Mouse (Mus musculus) embryonic facial prominence, embryonic 10.5 days (tissue): Measurements from ENCODE around the gene Tex101. TPM values are rescaled to one million over a fixed set of nuclear protein-coding genes. Genes with fewer than 3 reads are reported as not detected.
"Not testable (repeated sequence)": the region's sequence is repeated elsewhere in the genome, so short reads cannot be mapped to it uniquely, and the experiment has no call there.

ENCODE experiments used
- DNase-seq: peaks from one replicate; pipeline ENCODE4 v3.0.0-alpha.2; 2017; ENCODE audit warnings: low spot score
- H3K27ac ChIP-seq: fragments of 300-500 bp; sonication (generic); replicated peaks from 2 replicates; pipeline ENCODE4 v1.5.1; 2016; ENCODE audit warnings: mild to moderate bottlenecking
- H3K27me3 ChIP-seq: fragments of 300-500 bp; sonication (generic); replicated peaks from 2 replicates; pipeline ENCODE4 v1.6.1; 2016; ENCODE audit warnings: low read depth, mild to moderate bottlenecking; ENCODE audit not compliant: poor library complexity, severe bottlenecking
- H3K36me3 ChIP-seq: fragments of 300-500 bp; sonication (generic); replicated peaks from 2 replicates; pipeline ENCODE4 v1.6.1; 2016; ENCODE audit warnings: mild to moderate bottlenecking, moderate library complexity
- H3K4me1 ChIP-seq: fragments of 300-500 bp; sonication (generic); 2 replicates; pipeline ENCODE4 v1.6.1; 2016
- H3K4me3 ChIP-seq: fragments of 300-500 bp; sonication (generic); 2 replicates; pipeline ENCODE4 v1.5.1; 2016; ENCODE audit warnings: mild to moderate bottlenecking, moderate library complexity
- H3K9me3 ChIP-seq: fragments of 300-500 bp; sonication (generic); 2 replicates; pipeline ENCODE4 v1.6.1; 2016; ENCODE audit warnings: mild to moderate bottlenecking
- WGBS: fragments of 180-500 bp; shearing (Covaris S2); methylation state at CpG from one replicate; pipeline ENCODE4 v1.1.7; 2016; 5-methylcytosine and 5-hydroxymethylcytosine counted together
- polyA plus RNA-seq: library from polyadenylated mRNA; unstranded; fragments of >200 nt; fragmentation: Nextera tagmentation; extraction: Ambion mirVana; gene quantifications from 2 replicates; pipeline ENCODE4 v1.2.1, GENCODE M21; 2016

The Tex101 gene
- polyA plus RNA-seq, 1 experiment from 2014 or later: not detected

DNA sequence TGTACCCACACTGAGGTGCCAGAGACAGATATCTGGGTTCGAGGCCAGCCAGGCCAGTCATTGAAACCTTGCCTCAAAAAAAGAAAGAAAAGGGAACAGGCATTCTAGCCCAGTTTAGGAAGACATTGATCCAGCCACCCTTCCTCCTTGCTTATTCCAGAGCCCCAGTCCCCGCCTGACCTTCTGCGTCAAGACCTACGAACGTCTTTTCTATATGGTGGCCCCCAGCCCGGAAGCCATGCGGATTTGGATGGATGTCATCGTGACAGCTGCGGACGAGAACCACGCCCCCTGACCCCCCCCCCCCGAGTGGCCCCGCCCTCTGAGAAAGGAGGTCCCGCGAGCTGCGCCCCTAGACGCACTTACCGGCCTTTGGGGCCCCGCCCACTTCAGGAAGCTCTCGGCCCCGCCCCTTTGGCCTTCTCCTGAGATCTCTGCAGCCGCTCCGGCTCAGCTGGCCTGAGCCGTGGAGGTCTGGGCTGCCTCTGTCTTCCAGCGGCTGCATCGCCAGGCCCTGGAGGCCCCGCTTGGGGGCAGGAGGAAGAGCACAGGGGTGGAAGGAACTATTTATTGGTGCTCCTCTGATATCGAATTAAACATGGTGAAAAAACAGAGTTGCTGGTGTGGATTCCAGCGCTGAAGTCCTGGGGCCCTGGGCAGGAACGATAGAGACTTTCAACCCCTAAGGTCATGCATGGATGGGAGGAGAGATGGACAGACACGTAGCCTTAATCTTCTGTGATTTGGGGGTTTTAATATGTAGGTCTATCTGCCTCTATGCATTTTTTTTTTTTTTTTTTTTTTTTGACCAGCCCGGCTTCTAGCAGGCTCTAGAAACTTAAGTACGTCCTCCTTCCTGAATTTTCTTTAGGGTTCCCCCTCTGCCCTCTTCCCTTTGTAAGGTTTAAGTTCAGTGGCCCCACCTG, 47.5 kb downstream of the Tex101 start:
- Histone ChIP-seq H3K36me3 (no peaks in the 10 kb centered on the region), H3K4me1 (peaks cover 18% of the 10 kb centered on the region), H3K9me3 (no peaks in the 10 kb centered on the region), H3K27ac (peak overlapping the region; percentile 65; the same call in 1 of the 2 replicates), H3K27me3 (peaks cover 30% of the 10 kb centered on the region), H3K4me3 (peak overlapping the region; percentile 54)
- DNase-seq: peak; percentile 91
- 8% methylated on average over 33 of the region's 33 CpGs for WGBS

DNA sequence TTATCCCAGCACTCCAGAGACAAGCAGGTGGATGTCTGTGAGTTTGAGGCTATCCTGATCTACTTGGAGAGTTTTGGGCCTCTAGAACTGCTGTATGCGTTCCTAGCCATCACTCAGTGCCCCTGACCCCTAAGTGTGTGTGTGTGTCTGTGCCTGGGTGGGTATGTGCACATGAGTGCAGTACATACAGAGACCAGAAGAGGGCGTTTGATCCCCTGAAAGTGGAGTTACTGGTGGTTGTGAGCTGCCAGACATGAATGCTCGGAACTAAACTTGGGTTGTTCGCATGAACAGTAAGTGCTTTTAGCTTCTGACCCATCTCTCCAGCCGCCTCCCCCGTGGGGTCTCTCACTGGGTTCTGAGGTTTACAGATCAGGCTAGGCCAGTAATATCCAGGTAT, 53.5 kb downstream of the Tex101 start:
- Histone ChIP-seq H3K9me3 (peaks cover 17% of the 10 kb centered on the region), H3K27ac (no peak overlapping the region), H3K4me3 (no peak overlapping the region), H3K36me3 (no peaks in the 10 kb centered on the region), H3K27me3 (peaks cover 37% of the 10 kb centered on the region), H3K4me1 (peaks cover 8% of the 10 kb centered on the region)
- no peak for DNase-seq
- WGBS: 83% methylated on average over 6 of the region's 6 CpGs

DNA sequence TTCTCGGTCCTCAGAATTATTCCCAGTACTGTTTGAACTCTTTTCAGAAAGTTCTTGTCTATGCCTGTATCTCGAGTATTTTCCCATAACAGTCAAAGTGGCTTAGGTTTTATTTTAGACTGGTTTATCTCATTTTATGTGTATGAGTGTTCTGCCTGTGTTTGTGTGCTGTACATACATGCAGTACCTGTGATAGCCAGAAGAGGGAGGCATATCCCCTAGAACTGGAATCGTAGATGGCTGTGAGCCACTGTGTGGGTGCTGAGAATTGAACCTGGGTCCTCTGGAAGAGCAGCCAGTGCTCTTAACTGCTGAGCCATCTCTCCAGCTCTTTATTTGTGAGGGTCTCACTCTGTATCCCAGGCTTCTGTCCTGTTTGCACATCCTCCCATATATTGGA, 55.3 kb downstream of the Tex101 start:
- H3K27ac ChIP-seq: no peak overlapping the region
- 85% methylated on average over 3 of the region's 3 CpGs for WGBS
- H3K4me1 ChIP-seq: peaks cover 4% of the 10 kb centered on the region; the same call in 1 of the 2 replicates
- no peaks in the 10 kb centered on the region for H3K36me3 ChIP-seq
- DNase-seq: no peak
- H3K9me3 ChIP-seq: peaks cover 17% of the 10 kb centered on the region
- H3K4me3 ChIP-seq: no peak overlapping the region
- H3K27me3 ChIP-seq: peaks cover 31% of the 10 kb centered on the region

DNA sequence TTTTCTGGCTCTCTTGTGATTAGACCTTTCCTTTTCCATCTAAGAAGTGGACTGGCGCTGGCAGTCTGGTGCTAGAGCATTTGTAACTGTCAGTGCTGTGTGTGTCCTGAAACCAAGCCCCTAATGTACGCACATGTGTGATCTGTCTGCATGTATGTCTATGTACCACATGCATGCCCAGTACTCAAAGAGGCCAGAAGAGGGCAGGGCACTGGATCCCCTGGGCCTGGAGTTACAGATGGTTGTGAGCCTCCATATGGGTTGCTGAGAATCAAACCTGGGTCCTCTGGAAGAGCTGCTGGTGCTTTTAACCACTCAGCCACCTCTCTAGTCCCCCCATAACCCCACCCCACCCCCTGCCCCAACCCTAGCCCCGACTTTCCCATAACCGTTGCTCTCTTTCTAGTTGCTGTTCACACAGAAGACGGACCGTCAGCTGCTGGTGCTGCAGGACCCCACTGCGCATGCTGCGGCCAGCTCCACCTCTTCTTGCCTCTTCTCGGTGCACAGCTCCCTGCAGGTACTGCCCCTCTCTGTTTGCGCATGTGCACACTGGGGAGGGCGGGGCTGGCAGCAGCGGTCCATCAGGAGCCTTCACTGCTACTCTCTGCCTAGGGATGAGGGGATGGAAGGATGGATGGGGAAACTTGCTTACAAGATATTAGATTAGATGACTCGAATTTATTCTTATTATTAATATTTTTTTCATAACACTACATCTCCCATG, 56.6 kb downstream of the Tex101 start:
- Histone ChIP-seq H3K9me3 (peaks cover 17% of the 10 kb centered on the region), H3K36me3 (no peaks in the 10 kb centered on the region), H3K4me1 (0 out of 2 replicates have a peak, but pooled peaks cover 2% of the 10 kb centered on the region), H3K27ac (no peak overlapping the region), H3K4me3 (no peak overlapping the region), H3K27me3 (peaks cover 26% of the 10 kb centered on the region)
- WGBS: 41% methylated on average over 13 of the region's 13 CpGs
- no peak for DNase-seq

DNA sequence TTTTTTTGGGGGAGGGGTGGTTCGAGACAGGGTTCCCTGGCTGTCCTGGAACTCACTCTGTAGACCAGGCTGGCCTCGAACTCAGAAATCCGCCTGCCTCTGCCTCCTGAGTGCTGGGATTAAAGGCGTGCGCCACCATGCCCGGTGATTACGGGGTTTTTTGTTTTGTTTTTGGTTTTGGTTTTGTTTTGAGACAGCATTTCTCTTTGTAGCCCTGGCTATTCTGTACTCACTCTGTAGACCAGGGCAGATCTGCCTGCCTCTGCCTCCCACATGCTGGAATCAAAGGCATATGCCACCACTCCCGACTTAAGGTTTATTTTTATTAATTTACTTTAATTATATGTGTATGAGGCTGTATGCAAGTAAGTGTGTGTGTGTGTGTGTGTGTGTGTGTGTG, 58.1 kb downstream of the Tex101 start:
- not testable (repeated sequence) for H3K4me3 ChIP-seq, DNase-seq, H3K27ac ChIP-seq, H3K4me1 ChIP-seq, H3K36me3 ChIP-seq
- peaks cover 36% of the 10 kb centered on the region for H3K27me3 ChIP-seq
- peaks cover 17% of the 10 kb centered on the region for H3K9me3 ChIP-seq
- WGBS: 87% methylated on average over 8 of the region's 8 CpGs

Other genes starting within 250 kb of the Tex101 start
- not detected in 2 replicates for gene Irgc1, start 224.4 kb downstream of the Tex101 start, polyA plus RNA-seq
- 1.7 TPM in 2 replicates for gene Plaur, start 214.2 kb downstream of the Tex101 start, polyA plus RNA-seq
- gene Cadm4, start 194.7 kb downstream of the Tex101 start, polyA plus RNA-seq: 5.0 and 5.7 TPM in 2 replicates
- 100.0 and 110 TPM in 2 replicates for gene Zfp428, start 169.7 kb downstream of the Tex101 start, polyA plus RNA-seq
- gene AC161166.1, start 164.2 kb downstream of the Tex101 start, polyA plus RNA-seq: 1.2 TPM in 2 replicates
- 8.2 and 8.9 TPM in 2 replicates for gene Irgq, start 146.0 kb downstream of the Tex101 start, polyA plus RNA-seq
- not detected in 2 replicates for gene Pinlyp, start 130.6 kb downstream of the Tex101 start, polyA plus RNA-seq
- 169 TPM in 2 replicates for gene Xrcc1, start 130.4 kb downstream of the Tex101 start, polyA plus RNA-seq
- 26.3 and 27.3 TPM in 2 replicates for gene Ethe1, start 89.1 kb downstream of the Tex101 start, polyA plus RNA-seq
- gene Zfp575, start 89.0 kb downstream of the Tex101 start, polyA plus RNA-seq: 2.0 and 2.1 TPM in 2 replicates
- gene Phldb3, start 65.9 kb downstream of the Tex101 start, polyA plus RNA-seq: 0.10 TPM in 1 of 2 replicates, not detected in the other
- gene Lypd3, start 40.1 kb downstream of the Tex101 start, polyA plus RNA-seq: 1.1 and 1.5 TPM in 2 replicates
- gene BC049730, start 32.6 kb upstream of the Tex101 start, polyA plus RNA-seq: not detected in 2 replicates
- gene Gm4763, start 50.2 kb upstream of the Tex101 start, polyA plus RNA-seq: not detected in 2 replicates
- 0.06 TPM in 1 of 2 replicates, not detected in the other for gene Cd177, start 83.6 kb upstream of the Tex101 start, polyA plus RNA-seq
- gene Ceacam10, start 100.5 kb upstream of the Tex101 start, polyA plus RNA-seq: 0.14 TPM in 1 of 2 replicates, not detected in the other
- gene Gm9844, start 185.5 kb upstream of the Tex101 start, polyA plus RNA-seq: 14.4 and 18.5 TPM in 2 replicates
- gene Lypd4, start 193.3 kb upstream of the Tex101 start, polyA plus RNA-seq: not detected in 2 replicates
- gene Dmrtc2, start 193.4 kb upstream of the Tex101 start, polyA plus RNA-seq: not detected in 2 replicates
- 2,181 and 2,235 TPM in 2 replicates for gene Rps19, start 207.7 kb upstream of the Tex101 start, polyA plus RNA-seq
- gene Cd79a, start 220.7 kb upstream of the Tex101 start, polyA plus RNA-seq: 0.26 and 0.40 TPM in 2 replicates
- gene Arhgef1, start 226.2 kb upstream of the Tex101 start, polyA plus RNA-seq: 79.9 and 87.0 TPM in 2 replicates